Mouse (Mus musculus) liver, adult 2 months (tissue): Measurements from ENCODE around the gene Znhit1.

Source experiments
- CTCF ChIP-seq: fragments of 200-500 bp; IDR thresholded peaks from 2 replicates; pipeline ENCODE4 v1.5.1; 2011; ENCODE audit warnings: low read depth, low read length, control low read depth
- POLR2A ChIP-seq: fragments of 200-500 bp; IDR thresholded peaks from 2 replicates; pipeline ENCODE4 v1.6.1; 2011; ENCODE audit warnings: low read length, control low read depth; ENCODE audit not compliant: insufficient read depth; ENCODE audit errors: extremely low read depth

- TF ChIP-seq CTCF = no peak
- no peak for TF ChIP-seq POLR2A
These were observed 20.9 kb downstream of the Znhit1 start for GRCm38 (mm10) chr5:136966861-136967455.
